Mouse (Mus musculus) embryonic facial prominence, embryonic 14.5 days (tissue): ENCODE measurements at regions not wholly inside any gene's neighbourhood (a gene's known extent, or its start where the extent isn't known, plus 50 kb on each side); places are given as distances from the start of the nearest gene placed in this dataset.

Experiments used
- ATAC-seq: fragments of 200-750 bp; cut with Nextera tagmentation; 2 replicates; pipeline ENCODE4 v1.8.0; 2017; ENCODE audit warnings: low read depth, moderate number of reproducible peaks, moderate TSS enrichment
- DNase-seq: peaks from one replicate; pipeline ENCODE4 v3.0.0-alpha.2; 2015; ENCODE audit warnings: low spot score
- H3K27ac ChIP-seq: fragments of 300-500 bp; sonication (generic); replicated peaks from 2 replicates; pipeline ENCODE4 v1.5.1; 2014; ENCODE audit warnings: low read depth, mild to moderate bottlenecking, low read length, moderate library complexity
- H3K27me3 ChIP-seq: fragments of 300-500 bp; sonication (generic); replicated peaks from 2 replicates; pipeline ENCODE4 v1.6.1; 2014; ENCODE audit warnings: low read length; ENCODE audit not compliant: control insufficient read depth, insufficient read depth
- H3K36me3 ChIP-seq: fragments of 300-500 bp; sonication (generic); 2 replicates; pipeline ENCODE4 v1.6.1; 2014; ENCODE audit warnings: low read length, mixed read lengths; ENCODE audit not compliant: control insufficient read depth, insufficient read depth
- H3K4me1 ChIP-seq: fragments of 300-500 bp; sonication (generic); 2 replicates; pipeline ENCODE4 v1.6.1; 2014; ENCODE audit warnings: antibody characterized with exemption, low read length; ENCODE audit not compliant: control insufficient read depth, insufficient read depth
- H3K4me2 ChIP-seq: fragments of 300-500 bp; sonication (generic); 2 replicates; pipeline ENCODE4 v1.6.1; 2014; ENCODE audit warnings: low read depth, mild to moderate bottlenecking, low read length, moderate library complexity, mixed read lengths
- H3K4me3 ChIP-seq: fragments of 300-500 bp; sonication (generic); 2 replicates; pipeline ENCODE4 v1.5.1; 2014; ENCODE audit warnings: low read depth, mild to moderate bottlenecking, low read length
- H3K9ac ChIP-seq: fragments of 300-500 bp; sonication (generic); 2 replicates; pipeline ENCODE4 v1.6.1; 2014; ENCODE audit warnings: low read depth, mild to moderate bottlenecking, low read length, moderate library complexity, mixed read lengths
- H3K9me3 ChIP-seq: fragments of 300-500 bp; sonication (generic); 2 replicates; pipeline ENCODE4 v1.6.1; 2016; ENCODE audit warnings: low read length; ENCODE audit not compliant: control insufficient read depth
- WGBS: fragments of 180-500 bp; shearing (Covaris S2); extraction: QIAGEN DNeasy Blood & Tissue Kit; methylation state at CpG from one replicate; pipeline ENCODE4 v1.1.7; 2014; 5-methylcytosine and 5-hydroxymethylcytosine counted together

DNA sequence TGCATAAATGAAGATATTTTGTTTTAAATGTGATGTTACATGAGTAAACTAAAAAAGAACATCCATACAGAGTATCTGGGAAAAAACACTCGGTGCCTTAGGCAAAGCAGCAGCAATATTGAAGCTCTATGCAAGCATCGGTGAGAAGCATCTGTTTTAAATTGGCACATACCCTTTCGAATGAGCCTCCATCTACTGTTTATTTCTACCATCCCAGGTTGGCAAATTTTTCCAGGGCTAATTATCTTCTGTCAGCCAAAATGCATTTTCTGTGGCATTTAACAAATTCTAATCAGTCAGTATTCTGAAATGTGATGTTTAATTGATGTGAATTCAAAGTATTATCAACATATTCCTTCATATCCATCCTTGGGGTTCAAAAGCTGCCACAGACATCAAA, 1463.8 kb downstream of the Fstl5 start:
- Histone ChIP-seq H3K4me2 (no peak overlapping the region), H3K9ac (no peak overlapping the region), H3K27ac (no peak overlapping the region), H3K36me3 (no peaks in the 10 kb centered on the region), H3K27me3 (no peaks in the 10 kb centered on the region), H3K9me3 (no peaks in the 10 kb centered on the region), H3K4me1 (no peaks in the 10 kb centered on the region), H3K4me3 (no peak overlapping the region)
- DNase-seq (peak; percentile 2), ATAC-seq (no peak)
- WGBS: 47% methylated on average over 3 of the region's 3 CpGs

DNA sequence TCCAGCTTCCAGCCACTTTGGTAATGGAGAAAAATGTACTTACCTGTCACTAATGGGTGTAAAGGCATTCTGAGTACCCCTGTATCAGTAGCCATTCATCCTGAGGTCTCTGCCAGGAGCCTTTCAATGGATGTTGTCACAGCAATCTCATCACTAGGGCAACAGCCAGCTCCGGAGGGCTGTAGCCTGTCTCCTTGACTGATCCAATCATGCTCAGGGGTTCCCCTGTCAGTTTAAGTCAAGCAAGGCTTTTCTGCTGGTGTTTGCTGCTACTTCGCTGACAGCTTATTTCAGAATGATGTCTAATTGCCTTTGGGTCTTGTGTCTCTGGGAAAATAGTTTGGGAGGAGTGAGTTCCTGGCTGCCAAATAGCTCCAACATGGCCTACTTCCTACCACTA, 1503.2 kb downstream of the Fstl5 start:
- no peak overlapping the region for H3K4me3 ChIP-seq
- H3K36me3 ChIP-seq: no peaks in the 10 kb centered on the region
- 49% methylated on average over 2 of the region's 2 CpGs for WGBS
- H3K9me3 ChIP-seq: no peaks in the 10 kb centered on the region
- no peak overlapping the region for H3K4me2 ChIP-seq
- H3K9ac ChIP-seq: no peak overlapping the region
- no peaks in the 10 kb centered on the region for H3K4me1 ChIP-seq
- no peaks in the 10 kb centered on the region for H3K27me3 ChIP-seq
- ATAC-seq (no peak), DNase-seq (no peak)
- H3K27ac ChIP-seq: no peak overlapping the region

DNA sequence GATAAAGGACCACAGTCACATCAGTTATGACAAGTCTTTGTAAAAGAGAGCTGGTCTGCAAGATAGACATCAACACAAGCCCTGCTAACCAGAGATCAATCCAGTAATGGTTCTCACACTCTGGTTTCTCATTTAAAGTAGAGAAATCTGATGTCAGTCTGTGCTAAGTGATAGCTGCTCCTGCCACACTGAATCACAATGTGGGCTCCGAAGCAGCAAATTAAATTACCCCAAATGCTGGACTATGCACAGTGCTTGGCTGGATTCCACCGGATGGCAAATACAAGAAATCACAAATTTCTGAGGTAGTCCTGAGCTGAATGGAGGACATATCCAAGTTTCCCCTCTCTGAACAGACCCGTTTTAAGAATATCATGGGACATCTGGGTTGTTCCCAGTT, 1513.1 kb downstream of the Fstl5 start:
- Histone ChIP-seq H3K9ac (no peak overlapping the region), H3K36me3 (no peaks in the 10 kb centered on the region), H3K4me3 (no peak overlapping the region), H3K27me3 (no peaks in the 10 kb centered on the region), H3K4me2 (no peak overlapping the region), H3K9me3 (no peaks in the 10 kb centered on the region), H3K27ac (no peak overlapping the region), H3K4me1 (no peaks in the 10 kb centered on the region)
- no peak for ATAC-seq
- no peak for DNase-seq
- WGBS: 74% methylated on average over 3 of the region's 3 CpGs
